Mouse (Mus musculus) liver, embryonic 15.5 days (tissue): ENCODE results near the gene Aqp12. TPM values are rescaled to one million over a fixed set of nuclear protein-coding genes. Genes with fewer than 3 reads are reported as not detected.

Source experiments
- ATAC-seq: fragments of 200-750 bp; cut with Nextera tagmentation; 2 replicates; pipeline ENCODE4 v1.8.0; 2017; ENCODE audit warnings: moderate number of reproducible peaks, mild to moderate bottlenecking, moderate library complexity; ENCODE audit not compliant: insufficient read depth
- H3K27ac ChIP-seq: fragments of 300-500 bp; sonication (generic); replicated peaks from 2 replicates; pipeline ENCODE4 v1.5.1; 2015; ENCODE audit warnings: mild to moderate bottlenecking, inconsistent platforms
- H3K27me3 ChIP-seq: fragments of 300-500 bp; sonication (generic); 2 replicates; pipeline ENCODE4 v1.6.1; 2015; ENCODE audit warnings: mild to moderate bottlenecking, inconsistent platforms
- H3K36me3 ChIP-seq: fragments of 300-500 bp; sonication (generic); replicated peaks from 2 replicates; pipeline ENCODE4 v1.6.1; 2015; ENCODE audit warnings: moderate library complexity, mild to moderate bottlenecking, inconsistent platforms
- H3K4me1 ChIP-seq: fragments of 300-500 bp; sonication (generic); replicated peaks from 2 replicates; pipeline ENCODE4 v1.6.1; 2015; ENCODE audit warnings: inconsistent platforms
- H3K4me2 ChIP-seq: fragments of 300-500 bp; sonication (generic); 2 replicates; pipeline ENCODE4 v1.6.1; 2015; ENCODE audit warnings: moderate library complexity, mild to moderate bottlenecking, inconsistent platforms
- H3K4me3 ChIP-seq: fragments of 300-500 bp; sonication (generic); replicated peaks from 2 replicates; pipeline ENCODE4 v1.5.1; 2015; ENCODE audit warnings: mild to moderate bottlenecking, inconsistent platforms
- H3K9ac ChIP-seq: fragments of 300-500 bp; sonication (generic); 2 replicates; pipeline ENCODE4 v1.6.1; 2015; ENCODE audit warnings: moderate library complexity, mild to moderate bottlenecking, inconsistent platforms
- H3K9me3 ChIP-seq: fragments of 300-500 bp; sonication (generic); replicated peaks from 2 replicates; pipeline ENCODE4 v1.6.1; 2016; ENCODE audit warnings: inconsistent platforms
- WGBS: fragments of 180-500 bp; shearing (Covaris S2); methylation state at CpG from one replicate; pipeline ENCODE4 v1.1.7; 2015; ENCODE audit warnings: mixed read lengths; ENCODE audit not compliant: insufficient replicate concordance; 5-methylcytosine and 5-hydroxymethylcytosine counted together
- polyA plus RNA-seq: library from polyadenylated mRNA; unstranded; fragments of >200 nt; fragmentation: Nextera tagmentation; extraction: Ambion mirVana; gene quantifications from 2 replicates; pipeline ENCODE4 v1.2.1, GENCODE M21; 2015

Aqp12 gene
- polyA plus RNA-seq, 1 experiment from 2014 or later: not detected

DNA sequence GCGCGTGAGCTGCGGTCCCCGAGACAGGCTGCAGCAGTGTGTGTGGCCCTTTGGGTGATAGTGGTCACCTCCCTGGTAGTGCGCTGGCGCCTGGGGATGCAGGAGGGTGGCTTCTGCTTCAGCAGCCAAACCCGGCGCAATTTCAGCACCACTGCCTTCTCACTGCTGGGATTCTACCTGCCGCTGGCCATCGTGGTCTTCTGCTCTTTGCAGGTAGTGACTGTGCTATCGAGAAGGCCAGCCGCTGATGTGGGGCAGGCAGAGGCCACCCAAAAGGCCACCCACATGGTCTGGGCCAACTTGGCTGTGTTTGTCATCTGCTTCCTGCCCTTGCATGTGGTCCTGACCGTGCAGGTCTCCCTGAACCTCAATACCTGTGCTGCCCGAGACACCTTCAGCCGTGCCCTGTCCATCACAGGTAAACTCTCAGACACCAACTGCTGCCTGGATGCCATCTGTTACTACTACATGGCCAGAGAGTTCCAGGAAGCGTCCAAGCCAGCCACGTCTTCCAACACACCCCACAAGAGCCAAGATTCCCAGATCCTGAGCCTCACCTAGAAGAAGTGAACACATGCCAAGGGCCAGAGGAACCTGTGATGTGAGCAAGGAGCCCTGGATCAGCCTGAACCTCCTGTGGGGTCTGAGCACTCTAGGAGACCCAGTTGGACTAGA, 23.1 kb upstream of the Aqp12 start:
- H3K9ac ChIP-seq: no peak overlapping the region
- no peak overlapping the region for H3K27ac ChIP-seq
- no peaks in the 10 kb centered on the region for H3K9me3 ChIP-seq
- WGBS: 77% methylated on average over 17 of the region's 17 CpGs
- H3K4me2 ChIP-seq: no peak overlapping the region
- no peaks in the 10 kb centered on the region for H3K36me3 ChIP-seq
- H3K27me3 ChIP-seq: no peaks in the 10 kb centered on the region
- ATAC-seq: no peak
- H3K4me3 ChIP-seq: no peak overlapping the region
- H3K4me1 ChIP-seq: 0 out of 2 replicates have a peak, but pooled peaks cover 4% of the 10 kb centered on the region

DNA sequence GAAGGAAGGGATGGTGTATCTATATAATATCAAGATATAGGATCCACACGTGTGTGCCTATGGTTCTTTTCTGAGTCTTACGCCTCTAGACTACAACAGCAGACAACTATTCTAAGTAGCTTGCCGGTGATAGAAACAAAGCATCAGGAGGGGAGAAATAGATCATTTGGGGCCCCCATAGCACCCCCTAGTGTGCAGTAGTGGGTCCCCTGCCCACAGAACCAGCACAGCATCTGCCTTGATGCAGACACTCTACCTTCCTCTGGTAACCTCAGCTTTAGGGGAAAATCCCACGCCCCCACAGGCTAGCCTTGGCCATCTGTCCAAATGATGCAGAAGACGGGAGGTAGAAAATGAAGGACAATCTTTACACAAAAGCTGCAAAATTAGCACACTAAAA, 21.1 kb upstream of the Aqp12 start:
- no peak for ATAC-seq
- Histone ChIP-seq H3K4me3 (no peak overlapping the region), H3K4me1 (0 out of 2 replicates have a peak, but pooled peaks cover 4% of the 10 kb centered on the region), H3K9ac (no peak overlapping the region), H3K4me2 (no peak overlapping the region), H3K27me3 (0 out of 2 replicates have a peak, but pooled peaks cover 4% of the 10 kb centered on the region), H3K27ac (no peak overlapping the region), H3K36me3 (no peaks in the 10 kb centered on the region), H3K9me3 (no peaks in the 10 kb centered on the region)
- 57% methylated on average over 5 of the region's 5 CpGs for WGBS

DNA sequence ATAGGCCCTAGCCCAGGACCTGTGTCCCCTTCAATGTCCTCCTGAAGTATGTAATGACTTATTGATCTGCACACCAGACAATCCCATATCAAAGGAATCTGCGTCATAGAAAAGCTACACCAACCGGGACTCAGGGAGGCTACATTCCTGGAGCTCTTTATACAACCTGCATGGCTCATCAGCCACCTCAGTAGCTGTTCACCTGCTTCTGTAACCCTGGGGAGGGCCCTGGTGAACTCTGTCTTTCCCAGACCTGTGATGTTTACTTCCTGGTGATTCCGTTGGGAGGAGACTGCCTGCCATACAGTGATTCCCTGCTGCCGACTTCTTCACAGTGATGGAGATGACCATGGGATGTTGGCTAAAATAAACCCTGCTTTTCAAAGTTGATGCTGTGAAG, 17.2 kb upstream of the Aqp12 start:
- WGBS: 61% methylated on average over 4 of the region's 4 CpGs
- H3K27ac ChIP-seq: no peak overlapping the region
- no peaks in the 10 kb centered on the region for H3K9me3 ChIP-seq
- H3K4me3 ChIP-seq: no peak overlapping the region
- no peak for ATAC-seq
- no peak overlapping the region for H3K9ac ChIP-seq
- H3K27me3 ChIP-seq: 0 out of 2 replicates have a peak, but pooled peaks cover 4% of the 10 kb centered on the region
- H3K4me1 ChIP-seq: no peaks in the 10 kb centered on the region
- no peak overlapping the region for H3K4me2 ChIP-seq
- H3K36me3 ChIP-seq: no peaks in the 10 kb centered on the region

GRCm38 (mm10) chr1:92989891-92990290, 16.2 kb upstream of the Aqp12 start:
- 49% methylated on average over 4 of the region's 4 CpGs for WGBS
- no peak overlapping the region for H3K9ac ChIP-seq
- ATAC-seq: no peak
- 0 out of 2 replicates have a peak, but pooled peaks cover 4% of the 10 kb centered on the region for H3K27me3 ChIP-seq
- H3K4me3 ChIP-seq: no peak overlapping the region
- no peak overlapping the region for H3K27ac ChIP-seq
- H3K9me3 ChIP-seq: no peaks in the 10 kb centered on the region
- no peaks in the 10 kb centered on the region for H3K4me1 ChIP-seq
- no peaks in the 10 kb centered on the region for H3K36me3 ChIP-seq
- no peak overlapping the region for H3K4me2 ChIP-seq

- H3K9ac ChIP-seq: no peak overlapping the region
- no peak for ATAC-seq
- H3K36me3 ChIP-seq: no peaks in the 10 kb centered on the region
- no peak overlapping the region for H3K27ac ChIP-seq
- H3K4me3 ChIP-seq: no peak overlapping the region
- no peaks in the 10 kb centered on the region for H3K4me1 ChIP-seq
- WGBS: 47% methylated on average over 6 of the region's 6 CpGs
- H3K9me3 ChIP-seq: no peaks in the 10 kb centered on the region
- 0 out of 2 replicates have a peak, but pooled peaks cover 4% of the 10 kb centered on the region for H3K27me3 ChIP-seq
- no peak overlapping the region for H3K4me2 ChIP-seq
Measured at GRCm38 (mm10) chr1:92992214-92992855, 13.8 kb upstream of the Aqp12 start.

GRCm38 (mm10) chr1:92992880-92993279, 13.3 kb upstream of the Aqp12 start:
- ATAC-seq: no peak
- 0 out of 2 replicates have a peak, but pooled peaks cover 4% of the 10 kb centered on the region for H3K27me3 ChIP-seq
- H3K9me3 ChIP-seq: no peaks in the 10 kb centered on the region
- no peak overlapping the region for H3K9ac ChIP-seq
- H3K27ac ChIP-seq: no peak overlapping the region
- 37% methylated on average over 2 of the region's 2 CpGs for WGBS
- no peaks in the 10 kb centered on the region for H3K36me3 ChIP-seq
- H3K4me1 ChIP-seq: no peaks in the 10 kb centered on the region
- H3K4me2 ChIP-seq: no peak overlapping the region
- H3K4me3 ChIP-seq: no peak overlapping the region

GRCm38 (mm10) chr1:93009196-93009595, 3.1 kb downstream of the Aqp12 start:
- Histone ChIP-seq H3K36me3 (no peaks in the 10 kb centered on the region), H3K27ac (no peak overlapping the region), H3K27me3 (peaks cover 5% of the 10 kb centered on the region; the same call in 1 of the 2 replicates), H3K9me3 (no peaks in the 10 kb centered on the region), H3K4me2 (no peak overlapping the region), H3K4me3 (no peak overlapping the region), H3K4me1 (no peaks in the 10 kb centered on the region), H3K9ac (no peak overlapping the region)
- ATAC-seq: no peak
- WGBS: 41% methylated on average over 4 of the region's 4 CpGs

GRCm38 (mm10) chr1:93010731-93011130, 4.6 kb downstream of the Aqp12 start:
- no peak overlapping the region for H3K27ac ChIP-seq
- H3K4me1 ChIP-seq: 0 out of 2 replicates have a peak, but pooled peaks cover 5% of the 10 kb centered on the region
- peaks cover 5% of the 10 kb centered on the region; the same call in 1 of the 2 replicates for H3K27me3 ChIP-seq
- H3K9me3 ChIP-seq: no peaks in the 10 kb centered on the region
- H3K36me3 ChIP-seq: no peaks in the 10 kb centered on the region
- no peak overlapping the region for H3K4me3 ChIP-seq
- WGBS: 25% methylated on average over 3 of the region's 3 CpGs
- no peak overlapping the region for H3K9ac ChIP-seq
- no peak for ATAC-seq
- no peak overlapping the region for H3K4me2 ChIP-seq

- no peak overlapping the region for H3K9ac ChIP-seq
- H3K9me3 ChIP-seq: no peaks in the 10 kb centered on the region
- H3K4me2 ChIP-seq: no peak overlapping the region
- WGBS: 55% methylated on average over 7 of the region's 7 CpGs
- no peak for ATAC-seq
- no peak overlapping the region for H3K27ac ChIP-seq
- H3K27me3 ChIP-seq: no peaks in the 10 kb centered on the region
- no peaks in the 10 kb centered on the region for H3K36me3 ChIP-seq
- 0 out of 2 replicates have a peak, but pooled peaks cover 5% of the 10 kb centered on the region for H3K4me1 ChIP-seq
- no peak overlapping the region for H3K4me3 ChIP-seq
Measured at GRCm38 (mm10) chr1:93012103-93012585, 6.0 kb downstream of the Aqp12 start.

DNA sequence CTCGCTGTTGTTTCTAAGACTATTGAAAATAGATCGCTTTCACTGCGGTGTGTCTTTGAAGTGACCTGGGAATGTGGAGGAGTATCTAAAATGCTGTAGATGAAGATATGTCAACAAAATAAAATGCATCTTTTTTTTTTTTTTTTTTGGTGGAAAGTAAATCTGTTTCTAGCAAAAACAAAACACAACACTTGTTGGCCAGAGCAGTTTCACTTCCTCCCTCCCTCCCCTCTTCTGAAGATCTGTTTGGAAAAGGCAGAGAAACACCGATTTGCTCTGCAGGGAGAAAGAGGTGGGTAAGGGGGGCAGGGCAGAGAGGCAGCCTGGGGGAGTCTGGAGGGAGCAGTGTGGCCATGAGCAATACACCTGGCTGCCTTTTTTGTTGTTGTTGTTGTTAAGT, 7.2 kb downstream of the Aqp12 start:
- Histone ChIP-seq H3K27ac (no peak overlapping the region), H3K9ac (no peak overlapping the region), H3K36me3 (no peaks in the 10 kb centered on the region), H3K9me3 (no peaks in the 10 kb centered on the region), H3K4me1 (0 out of 2 replicates have a peak, but pooled peaks cover 5% of the 10 kb centered on the region), H3K27me3 (no peaks in the 10 kb centered on the region), H3K4me2 (no peak overlapping the region), H3K4me3 (no peak overlapping the region)
- ATAC-seq: no peak
- 60% methylated on average over 4 of the region's 4 CpGs for WGBS

- ATAC-seq: no peak
- Histone ChIP-seq H3K4me2 (no peak overlapping the region), H3K9me3 (no peaks in the 10 kb centered on the region), H3K27me3 (no peaks in the 10 kb centered on the region), H3K36me3 (no peaks in the 10 kb centered on the region), H3K4me1 (0 out of 2 replicates have a peak, but pooled peaks cover 5% of the 10 kb centered on the region), H3K4me3 (no peak overlapping the region), H3K9ac (no peak overlapping the region), H3K27ac (no peak overlapping the region)
Measured at GRCm38 (mm10) chr1:93014460-93014859, 8.3 kb downstream of the Aqp12 start.
